Mouse (Mus musculus) MEL (cell line): ENCODE data around the gene Dennd1b.

Experiments used
- CHD2 ChIP-seq: IDR thresholded peaks from 2 replicates; pipeline ENCODE4 v1.6.1; 2011; ENCODE audit warnings: low read length, improper control_type of control experiment
- CTCF ChIP-seq, 3 experiments: IDR thresholded peaks in 2 of 3; conservative IDR thresholded peaks in 1 of 3; 2 replicates each; pipeline ENCODE4 v1.5.1; 2011 to 2012; ENCODE audit warnings: low read length in 3 of 3, low read depth in 2 of 3, mild to moderate bottlenecking in 2 of 3, improper control_type of control experiment in 1 of 3, inconsistent platforms in 1 of 3, mixed read lengths in 1 of 3, moderate library complexity in 1 of 3; ENCODE audit not compliant: control insufficient read depth in 1 of 3, insufficient read depth in 1 of 3, poor library complexity in 1 of 3, severe bottlenecking in 1 of 3
- E2F4 ChIP-seq: IDR thresholded peaks from 2 replicates; pipeline ENCODE4 v1.6.1; 2011; ENCODE audit warnings: low read depth, low read length, improper control_type of control experiment, borderline replicate concordance
- EP300 ChIP-seq, 2 experiments: IDR thresholded peaks; 2 replicates each; pipeline ENCODE4 v1.6.1; 2011; ENCODE audit warnings: improper control_type of control experiment in 2 of 2, low read length in 2 of 2, low read depth in 1 of 2, mild to moderate bottlenecking in 1 of 2
- GATA1 ChIP-seq: IDR thresholded peaks from 2 replicates; pipeline ENCODE4 v1.6.1; 2011; ENCODE audit warnings: low read depth, low read length, improper control_type of control experiment
- POLR2A ChIP-seq, 2 experiments: IDR thresholded peaks; 2 replicates each; pipeline ENCODE4 v1.6.1; 2011 to 2012; ENCODE audit warnings: low read length in 2 of 2, mild to moderate bottlenecking in 2 of 2, control low read depth in 1 of 2, improper control_type of control experiment in 1 of 2, low read depth in 1 of 2, moderate library complexity in 1 of 2; ENCODE audit not compliant: control insufficient read depth in 1 of 2, insufficient read depth in 1 of 2, poor library complexity in 1 of 2
- TAL1 ChIP-seq: IDR thresholded peaks from 2 replicates; pipeline ENCODE4 v1.6.1; 2012; ENCODE audit warnings: mild to moderate bottlenecking, inconsistent platforms, low read length, moderate library complexity, mixed read lengths
- USF1 ChIP-seq: IDR thresholded peaks from 2 replicates; pipeline ENCODE4 v1.6.1; 2014; ENCODE audit warnings: low read depth, mild to moderate bottlenecking, inconsistent platforms, low read length, improper control_type of control experiment, moderate library complexity
- ZMIZ1 ChIP-seq: IDR thresholded peaks from 2 replicates; pipeline ENCODE4 v1.6.1; 2012; ENCODE audit warnings: low read depth, mild to moderate bottlenecking, inconsistent platforms, low read length, improper control_type of control experiment, moderate library complexity

GRCm38 (mm10) chr1:139035141-139035540 lies 71.9 kb downstream of the Dennd1b start:
- no peak for TF ChIP-seq POLR2A (IDR thresholded peaks at IDR 0.05; ENCODE audit: control insufficient read depth in 1 of 2, insufficient read depth in 1 of 2, low read depth in 1 of 2, low read length in 2 of 2, poor library complexity in 1 of 2)
- no peak for TF ChIP-seq EP300 (IDR thresholded peaks at IDR 0.05; ENCODE audit: low read depth in 1 of 2, low read length in 2 of 2)
- TF ChIP-seq CTCF (IDR thresholded peaks at IDR 0.05 in 2 of 3, conservative IDR thresholded peaks at IDR 0.05 in 1 of 3; ENCODE audit: control insufficient read depth in 1 of 3, insufficient read depth in 1 of 3, low read depth in 2 of 3, low read length in 3 of 3, poor library complexity in 1 of 3, severe bottlenecking in 1 of 3): no peak
- TF ChIP-seq GATA1: no peak
- TF ChIP-seq E2F4: no peak
- TF ChIP-seq ZMIZ1: no peak
- no peak for TF ChIP-seq CHD2
- no peak for TF ChIP-seq TAL1
- no peak for TF ChIP-seq USF1
